Mouse (Mus musculus) hindbrain, embryonic 13.5 days (tissue): ENCODE measurements around the gene Gm8439. TPM values are rescaled to one million over a fixed set of nuclear protein-coding genes. Genes with fewer than 3 reads are reported as not detected.

Experiments used
- ATAC-seq: fragments of 200-750 bp; cut with Nextera tagmentation; 2 replicates; pipeline ENCODE4 v1.8.0; 2017; ENCODE audit warnings: moderate TSS enrichment; ENCODE audit not compliant: low FRiP score
- H3K27ac ChIP-seq: fragments of 300-500 bp; sonication (generic); 2 replicates; pipeline ENCODE4 v1.5.1; 2015; ENCODE audit warnings: inconsistent platforms, mild to moderate bottlenecking, moderate library complexity
- H3K27me3 ChIP-seq: fragments of 300-500 bp; sonication (generic); 2 replicates; pipeline ENCODE4 v1.6.1; 2015; ENCODE audit warnings: mild to moderate bottlenecking, inconsistent platforms
- H3K36me3 ChIP-seq: fragments of 300-500 bp; sonication (generic); 2 replicates; pipeline ENCODE4 v1.6.1; 2015; ENCODE audit warnings: mild to moderate bottlenecking, inconsistent platforms
- H3K4me1 ChIP-seq: fragments of 300-500 bp; sonication (generic); replicated peaks from 2 replicates; pipeline ENCODE4 v1.6.1; 2015; ENCODE audit warnings: inconsistent platforms
- H3K4me2 ChIP-seq: fragments of 300-500 bp; sonication (generic); 2 replicates; pipeline ENCODE4 v1.6.1; 2015; ENCODE audit warnings: inconsistent platforms, mild to moderate bottlenecking, moderate library complexity
- H3K4me3 ChIP-seq: fragments of 300-500 bp; sonication (generic); 2 replicates; pipeline ENCODE4 v1.5.1; 2015; ENCODE audit warnings: mild to moderate bottlenecking, inconsistent platforms
- H3K9ac ChIP-seq: fragments of 300-500 bp; sonication (generic); 2 replicates; pipeline ENCODE4 v1.6.1; 2015; ENCODE audit warnings: mild to moderate bottlenecking, inconsistent platforms
- H3K9me3 ChIP-seq: fragments of 300-500 bp; sonication (generic); 2 replicates; pipeline ENCODE4 v1.6.1; 2016; ENCODE audit warnings: inconsistent platforms
- WGBS: fragments of 180-500 bp; shearing (Covaris S2); methylation state at CpG from one replicate; pipeline ENCODE4 v1.1.7; 2015; 5-methylcytosine and 5-hydroxymethylcytosine counted together
- polyA plus RNA-seq: library from polyadenylated mRNA; unstranded; fragments of >200 nt; fragmentation: Nextera tagmentation; extraction: Ambion mirVana; gene quantifications from 2 replicates; pipeline ENCODE4 v1.2.1, GENCODE M21; 2015

Gene Gm8439
- polyA plus RNA-seq, 1 experiment from 2014 or later: not detected

DNA sequence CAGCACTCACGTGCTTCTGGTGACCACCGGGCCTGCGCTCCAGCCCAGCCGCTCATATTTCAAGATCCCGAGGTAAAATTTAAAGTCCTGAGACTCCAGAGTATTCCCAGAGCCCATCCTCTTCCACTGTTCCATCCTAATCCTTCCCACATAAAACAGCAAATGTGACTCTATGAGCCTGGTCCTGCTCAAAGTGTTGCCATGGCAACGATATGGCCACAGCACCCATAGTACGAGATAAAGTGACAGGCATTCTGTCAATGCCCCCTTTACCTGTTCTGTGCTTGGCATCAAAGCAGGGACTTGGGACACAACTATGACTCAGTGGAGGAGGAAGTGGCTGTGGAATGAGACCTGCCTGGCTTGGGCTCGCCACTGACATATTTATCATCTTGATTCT, 67.4 kb downstream of the Gm8439 start:
- peaks cover 18% of the 10 kb centered on the region; the same call in 1 of the 2 replicates for H3K27me3 ChIP-seq
- no peak for ATAC-seq
- H3K27ac ChIP-seq: no peak overlapping the region
- H3K4me2 ChIP-seq: no peak overlapping the region
- H3K9me3 ChIP-seq: no peaks in the 10 kb centered on the region
- H3K4me3 ChIP-seq: no peak overlapping the region
- no peaks in the 10 kb centered on the region for H3K36me3 ChIP-seq
- H3K4me1 ChIP-seq: no peaks in the 10 kb centered on the region
- 78% methylated on average over 8 of the region's 8 CpGs for WGBS
- no peak overlapping the region for H3K9ac ChIP-seq

Other genes starting within 250 kb of the Gm8439 start
- 84.7 and 85.7 TPM in 2 replicates for gene Scmh1, start 183.5 kb upstream of the Gm8439 start, polyA plus RNA-seq
- not detected in 2 replicates for gene Slfnl1, start 56.5 kb upstream of the Gm8439 start, polyA plus RNA-seq
- gene Ctps, start 18.5 kb upstream of the Gm8439 start, polyA plus RNA-seq: 80.6 and 84.0 TPM in 2 replicates
- gene Cited4, start 77.8 kb downstream of the Gm8439 start, polyA plus RNA-seq: 0.61 and 0.93 TPM in 2 replicates
- gene Kcnq4, start 159.9 kb downstream of the Gm8439 start, polyA plus RNA-seq: 4.8 and 5.8 TPM in 2 replicates
- 85.8 and 86.3 TPM in 2 replicates for gene Nfyc, start 242.8 kb downstream of the Gm8439 start, polyA plus RNA-seq